Mouse (Mus musculus): ENCODE measurements around the gene Fuk. TPM values are rescaled to one million over a fixed set of nuclear protein-coding genes. Genes with fewer than 3 reads are reported as not detected.
"Not testable (repeated sequence)": the region's sequence is repeated elsewhere in the genome, so short reads cannot be mapped to it uniquely, and the experiment has no call there.

Fuk gene
- polyA plus RNA-seq, 1 experiment from 2014 or later, result 3.0 TPM

- Histone ChIP-seq H3K27ac (peak overlapping the region; percentile 96), H3K4me3 (replicated peaks) (peak overlapping the region; percentile 40), H3K4me1 (replicated peaks) (peaks cover 100% of the 10 kb centered on the region), H3K36me3 (peaks cover 21% of the 10 kb centered on the region), H3K4me2 (peak overlapping the region; percentile 74), H3K9ac (peak overlapping the region; percentile 71), H3K9me3 (replicated peaks) (no peaks in the 10 kb centered on the region), H3K27me3 (no peaks in the 10 kb centered on the region)
- DNase-seq (peak; percentile 74), ATAC-seq (ENCODE audit: low read depth) (peak; percentile 66)
- WGBS (ENCODE audit: insufficient replicate concordance), result 31% methylated on average over 12 of the region's 12 CpGs
Measured at GRCm38 (mm10) chr8:110931176-110931939, 29.1 kb upstream of the Fuk start.

GRCm38 (mm10) chr8:110929672-110930071, 27.4 kb upstream of the Fuk start:
- H3K27ac ChIP-seq, result peak overlapping the region; percentile 96
- not testable (repeated sequence) for H3K27me3 ChIP-seq; ATAC-seq (ENCODE audit: low read depth); DNase-seq; H3K9me3 ChIP-seq (replicated peaks)
- H3K9ac ChIP-seq, result peak overlapping the region; percentile 65
- H3K4me2 ChIP-seq, result peak overlapping the region; percentile 74
- 66% methylated on average over 8 of the region's 8 CpGs for WGBS (ENCODE audit: insufficient replicate concordance)
- H3K4me3 ChIP-seq (replicated peaks), result peak overlapping the region; percentile 40
- H3K4me1 ChIP-seq (replicated peaks), result peaks cover 100% of the 10 kb centered on the region
- peaks cover 22% of the 10 kb centered on the region for H3K36me3 ChIP-seq

GRCm38 (mm10) chr8:110929066-110929465, 26.8 kb upstream of the Fuk start:
- ATAC-seq (ENCODE audit: low read depth) (peak; percentile 79), DNase-seq (peak; percentile 81)
- WGBS (ENCODE audit: insufficient replicate concordance), result 11% methylated on average over 5 of the region's 5 CpGs
- Histone ChIP-seq H3K4me3 (replicated peaks) (peak overlapping the region; percentile 40), H3K36me3 (peaks cover 21% of the 10 kb centered on the region), H3K27ac (peak overlapping the region; percentile 96), H3K9me3 (replicated peaks) (no peaks in the 10 kb centered on the region), H3K9ac (peak overlapping the region; percentile 65), H3K27me3 (no peaks in the 10 kb centered on the region), H3K4me2 (peak overlapping the region; percentile 74), H3K4me1 (replicated peaks) (peaks cover 100% of the 10 kb centered on the region)

GRCm38 (mm10) chr8:110928435-110928834, 26.1 kb upstream of the Fuk start:
- no peaks in the 10 kb centered on the region for H3K27me3 ChIP-seq
- DNase-seq (no peak), ATAC-seq (ENCODE audit: low read depth) (no peak)
- peaks cover 100% of the 10 kb centered on the region for H3K4me1 ChIP-seq (replicated peaks)
- H3K36me3 ChIP-seq, result peaks cover 19% of the 10 kb centered on the region
- peak overlapping the region; percentile 96 for H3K27ac ChIP-seq
- H3K4me3 ChIP-seq (replicated peaks), result peak overlapping the region; percentile 40
- WGBS (ENCODE audit: insufficient replicate concordance), result 23% methylated on average over 7 of the region's 7 CpGs
- H3K4me2 ChIP-seq, result peak overlapping the region; percentile 74
- H3K9me3 ChIP-seq (replicated peaks), result no peaks in the 10 kb centered on the region
- peak overlapping the region; percentile 65 for H3K9ac ChIP-seq

GRCm38 (mm10) chr8:110926690-110927089, 24.4 kb upstream of the Fuk start:
- no peak overlapping the region for H3K4me3 ChIP-seq (replicated peaks)
- no peaks in the 10 kb centered on the region for H3K9me3 ChIP-seq (replicated peaks)
- H3K9ac ChIP-seq, result peak overlapping the region; percentile 65
- DNase-seq, result no peak
- H3K4me2 ChIP-seq, result peak overlapping the region; percentile 32
- ATAC-seq (ENCODE audit: low read depth), result no peak
- H3K27me3 ChIP-seq, result no peaks in the 10 kb centered on the region
- H3K4me1 ChIP-seq (replicated peaks), result peaks cover 100% of the 10 kb centered on the region
- H3K27ac ChIP-seq, result peak overlapping the region; percentile 96
- 40% methylated on average over 5 of the region's 5 CpGs for WGBS (ENCODE audit: insufficient replicate concordance)
- H3K36me3 ChIP-seq, result peaks cover 29% of the 10 kb centered on the region

- H3K27me3 ChIP-seq, result no peaks in the 10 kb centered on the region
- peak overlapping the region; percentile 96 for H3K27ac ChIP-seq
- WGBS (ENCODE audit: insufficient replicate concordance), result 64% methylated on average over 8 of the region's 8 CpGs
- peaks cover 100% of the 10 kb centered on the region for H3K4me1 ChIP-seq (replicated peaks)
- ATAC-seq (ENCODE audit: low read depth) (no peak), DNase-seq (no peak)
- H3K4me3 ChIP-seq (replicated peaks), result no peak overlapping the region
- peak overlapping the region; percentile 32 for H3K4me2 ChIP-seq
- no peaks in the 10 kb centered on the region for H3K9me3 ChIP-seq (replicated peaks)
- peak overlapping the region; percentile 33; the same call in 1 of the 2 replicates for H3K9ac ChIP-seq
- peaks cover 28% of the 10 kb centered on the region for H3K36me3 ChIP-seq
Measured at GRCm38 (mm10) chr8:110925691-110926140, 23.4 kb upstream of the Fuk start.

GRCm38 (mm10) chr8:110921492-110922230, 19.4 kb upstream of the Fuk start:
- WGBS (ENCODE audit: insufficient replicate concordance), result 24% methylated on average over 7 of the region's 7 CpGs

GRCm38 (mm10) chr8:110920773-110921277, 18.5 kb upstream of the Fuk start:
- H3K27me3 ChIP-seq, result no peaks in the 10 kb centered on the region
- peak overlapping the region; percentile 93 for H3K4me3 ChIP-seq (replicated peaks)
- H3K27ac ChIP-seq, result peak overlapping the region; percentile 95
- ATAC-seq (ENCODE audit: low read depth) (no peak), DNase-seq (no peak)
- peak overlapping the region; percentile 78 for H3K4me2 ChIP-seq
- no peaks in the 10 kb centered on the region for H3K9me3 ChIP-seq (replicated peaks)
- WGBS (ENCODE audit: insufficient replicate concordance), result 46% methylated on average over 3 of the region's 3 CpGs
- H3K4me1 ChIP-seq (replicated peaks), result peaks cover 77% of the 10 kb centered on the region
- peak overlapping the region; percentile 97 for H3K9ac ChIP-seq
- peaks cover 23% of the 10 kb centered on the region for H3K36me3 ChIP-seq

More at GRCm38 (mm10) chr8:110921492-110922230, 19.4 kb upstream of the Fuk start:
- peak; percentile 87 for DNase-seq
- Histone ChIP-seq H3K27ac (peak overlapping the region; percentile 95), H3K9me3 (replicated peaks) (no peaks in the 10 kb centered on the region), H3K27me3 (no peaks in the 10 kb centered on the region), H3K4me1 (replicated peaks) (peaks cover 85% of the 10 kb centered on the region), H3K36me3 (peaks cover 23% of the 10 kb centered on the region), H3K9ac (peak overlapping the region; percentile 97), H3K4me2 (peak overlapping the region; percentile 78), H3K4me3 (replicated peaks) (peak overlapping the region; percentile 93)
- peak; percentile 82 for ATAC-seq (ENCODE audit: low read depth)

GRCm38 (mm10) chr8:110920032-110920772, 17.9 kb upstream of the Fuk start:
- ATAC-seq (ENCODE audit: low read depth), result peak; percentile 10
- no peak for DNase-seq

GRCm38 (mm10) chr8:110919341-110920031, 17.2 kb upstream of the Fuk start, which contains the start of gene St3gal2:
TSS of gene St3gal2 (plus strand) at chr8:110919922.
- peak within 1 kb of the TSS; percentile 93 for H3K4me3 ChIP-seq (replicated peaks)
- WGBS (ENCODE audit: insufficient replicate concordance), result 4% methylated on average over 13 of the region's 36 CpGs
- H3K9ac ChIP-seq, result peak within 1 kb of the TSS; percentile 97
- peak; percentile 78 for DNase-seq
- peaks cover 14% of the 10 kb centered on the region for H3K36me3 ChIP-seq
- H3K27ac ChIP-seq, result peak within 1 kb of the TSS; percentile 95
- H3K27me3 ChIP-seq, result no peaks in the 10 kb centered on the region
- H3K9me3 ChIP-seq (replicated peaks), result no peaks in the 10 kb centered on the region
- H3K4me1 ChIP-seq (replicated peaks), result peaks cover 63% of the 10 kb centered on the region
- peak within 1 kb of the TSS; percentile 78 for H3K4me2 ChIP-seq
- ATAC-seq (ENCODE audit: low read depth), result peak; percentile 83

More at GRCm38 (mm10) chr8:110920032-110920772, 17.9 kb upstream of the Fuk start:
- Histone ChIP-seq H3K4me1 (replicated peaks) (peaks cover 71% of the 10 kb centered on the region), H3K36me3 (peaks cover 21% of the 10 kb centered on the region), H3K4me2 (peak overlapping the region; percentile 78), H3K9ac (peak overlapping the region; percentile 97), H3K27ac (peak overlapping the region; percentile 95), H3K27me3 (no peaks in the 10 kb centered on the region), H3K4me3 (replicated peaks) (peak overlapping the region; percentile 93), H3K9me3 (replicated peaks) (no peaks in the 10 kb centered on the region)
- WGBS (ENCODE audit: insufficient replicate concordance), result 4% methylated on average over 27 of the region's 37 CpGs
